Mouse (Mus musculus) lung, embryonic 16.5 days (tissue): Measurements from ENCODE around the gene Ebf1. TPM values are rescaled to one million over a fixed set of nuclear protein-coding genes. Genes with fewer than 3 reads are reported as not detected.

Experiments
- ATAC-seq: fragments of 200-750 bp; cut with Nextera tagmentation; 2 replicates; pipeline ENCODE4 v1.8.0; 2017; ENCODE audit warnings: low read depth, mild to moderate bottlenecking, moderate library complexity
- H3K27ac ChIP-seq: fragments of 300-500 bp; sonication (generic); 2 replicates; pipeline ENCODE4 v1.5.1; 2014; ENCODE audit warnings: mild to moderate bottlenecking, control low read depth, low read length
- H3K27me3 ChIP-seq: fragments of 300-500 bp; sonication (generic); 2 replicates; pipeline ENCODE4 v1.6.1; 2014; ENCODE audit warnings: low read depth, low read length, mixed read lengths; ENCODE audit not compliant: control insufficient read depth, insufficient read depth
- H3K36me3 ChIP-seq: fragments of 300-500 bp; sonication (generic); 2 replicates; pipeline ENCODE4 v1.6.1; 2014; ENCODE audit warnings: low read length; ENCODE audit not compliant: control insufficient read depth, insufficient read depth
- H3K4me1 ChIP-seq: fragments of 300-500 bp; sonication (generic); replicated peaks from 2 replicates; pipeline ENCODE4 v1.6.1; 2014; ENCODE audit warnings: low read length, mixed read lengths; ENCODE audit not compliant: control insufficient read depth, insufficient read depth
- H3K4me2 ChIP-seq: fragments of 300-500 bp; sonication (generic); 2 replicates; pipeline ENCODE4 v1.6.1; 2014; ENCODE audit warnings: low read depth, low read length, control low read depth
- H3K4me3 ChIP-seq: fragments of 300-500 bp; sonication (generic); 2 replicates; pipeline ENCODE4 v1.5.1; 2014; ENCODE audit warnings: mild to moderate bottlenecking, low read length, control low read depth
- H3K9ac ChIP-seq: fragments of 300-500 bp; sonication (generic); 2 replicates; pipeline ENCODE4 v1.6.1; 2014; ENCODE audit warnings: low read length, control low read depth
- H3K9me3 ChIP-seq: fragments of 300-500 bp; sonication (generic); 2 replicates; pipeline ENCODE4 v1.6.1; 2016; ENCODE audit warnings: low read length; ENCODE audit not compliant: control insufficient read depth
- WGBS: fragments of 180-500 bp; shearing (Covaris S2); extraction: QIAGEN DNeasy Blood & Tissue Kit; methylation state at CpG from one replicate; pipeline ENCODE4 v1.1.7; 2014; 5-methylcytosine and 5-hydroxymethylcytosine counted together
- polyA plus RNA-seq: library from polyadenylated mRNA; unstranded; fragments of >200 nt; fragmentation: Nextera tagmentation; extraction: Ambion mirVana; gene quantifications from 2 replicates; pipeline ENCODE4 v1.2.1, GENCODE M21; 2015

Gene Ebf1
- polyA plus RNA-seq, 1 experiment from 2014 or later = 12.8 TPM

DNA sequence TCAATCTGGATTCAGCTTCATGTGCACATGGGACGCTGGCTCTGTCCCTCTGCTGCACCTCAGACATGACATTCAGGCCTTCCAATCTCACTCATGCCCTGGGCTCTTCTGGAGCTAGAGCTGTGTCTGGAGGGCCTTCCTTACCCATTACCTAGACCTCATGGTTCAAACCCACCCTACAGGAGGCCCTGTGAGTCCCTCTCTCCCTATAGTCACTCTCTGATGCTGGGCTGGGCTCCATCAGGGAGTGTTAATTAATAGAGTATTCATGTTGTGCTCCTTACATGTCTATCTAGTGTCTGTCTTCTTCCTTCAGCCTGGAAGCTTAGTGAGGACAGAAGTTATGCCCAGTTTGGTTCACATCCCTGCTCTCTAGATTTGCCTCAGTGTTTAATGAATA is 88.7 kb downstream of the Ebf1 start:
- Histone ChIP-seq H3K9me3 (no peaks in the 10 kb centered on the region), H3K27me3 (no peaks in the 10 kb centered on the region), H3K4me1 (peaks cover 6% of the 10 kb centered on the region), H3K36me3 (no peaks in the 10 kb centered on the region), H3K9ac (no peak overlapping the region), H3K4me3 (no peak overlapping the region), H3K27ac (no peak overlapping the region), H3K4me2 (no peak overlapping the region)
- WGBS = 93% methylated on average over 1 of the region's 1 CpGs
- no peak for ATAC-seq

DNA sequence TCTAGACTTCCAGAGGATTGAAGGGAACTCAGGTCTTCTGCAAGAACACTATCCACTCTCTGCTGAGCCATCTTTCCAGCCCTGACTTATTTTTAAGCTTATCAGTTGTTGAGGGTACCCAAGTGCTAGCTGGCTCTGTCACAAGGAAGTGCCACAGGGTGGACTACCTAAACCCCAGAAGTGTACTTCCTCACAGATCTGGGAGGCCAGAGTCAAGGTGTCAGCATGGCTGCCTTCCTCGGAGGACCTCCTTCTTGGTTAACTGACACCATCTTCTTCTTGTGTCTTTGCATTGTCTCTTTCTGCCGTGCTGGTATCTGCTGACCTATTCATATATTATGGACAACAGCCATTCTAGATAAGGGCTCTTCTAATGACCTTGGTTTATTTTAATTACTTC is 89.3 kb downstream of the Ebf1 start:
- H3K27me3 ChIP-seq = no peaks in the 10 kb centered on the region
- no peaks in the 10 kb centered on the region for H3K36me3 ChIP-seq

DNA sequence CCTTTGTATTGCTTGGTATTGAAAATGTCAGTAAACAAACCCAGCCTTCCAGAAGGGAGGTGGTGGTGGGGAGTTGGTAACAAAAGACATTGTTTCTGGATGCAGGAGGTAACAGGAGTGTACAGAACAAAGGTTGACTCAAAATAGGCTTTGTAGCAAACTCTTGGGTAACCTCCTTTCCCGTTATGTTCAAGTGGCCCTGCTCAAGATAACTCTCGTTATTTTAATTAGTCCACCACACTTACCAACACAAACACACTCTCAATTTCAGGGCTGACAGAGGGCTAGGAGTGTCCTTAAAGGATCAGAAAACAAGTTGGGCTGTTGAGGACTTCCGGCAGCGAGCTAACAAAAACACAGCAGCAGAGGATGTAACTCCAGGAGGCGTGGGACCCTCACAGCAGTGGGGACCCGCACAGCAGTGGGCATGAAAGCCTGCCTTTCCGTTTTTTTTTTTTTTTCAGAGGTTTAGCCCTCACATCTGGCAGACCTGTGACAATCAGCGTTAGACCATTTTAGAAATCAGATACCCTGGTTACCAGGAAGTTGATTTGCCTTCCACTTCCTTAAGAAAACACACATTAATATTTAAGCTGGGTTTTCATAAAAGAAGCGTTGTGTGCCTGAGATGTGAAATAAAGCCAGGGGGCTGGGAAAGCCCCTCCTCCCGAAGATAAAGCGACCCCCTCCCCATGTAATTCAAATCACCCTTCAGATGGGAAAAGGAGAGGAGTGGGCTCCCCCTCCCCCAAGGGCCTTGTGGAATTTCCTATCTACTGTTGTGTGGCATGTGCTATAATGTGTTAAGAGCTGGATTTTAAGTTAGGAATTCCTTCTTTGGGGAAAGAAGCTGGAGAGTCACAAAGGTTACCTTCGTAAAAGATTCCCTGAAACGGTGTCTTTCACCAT is 90.5 kb downstream of the Ebf1 start:
- Histone ChIP-seq H3K27me3 (no peaks in the 10 kb centered on the region), H3K4me3 (no peak overlapping the region), H3K36me3 (no peaks in the 10 kb centered on the region), H3K4me2 (no peak overlapping the region; the same call in 1 of the 2 replicates), H3K4me1 (peaks cover 6% of the 10 kb centered on the region), H3K27ac (no peak overlapping the region), H3K9ac (no peak overlapping the region), H3K9me3 (no peaks in the 10 kb centered on the region)
- ATAC-seq = no peak
- WGBS = 11% methylated on average over 13 of the region's 13 CpGs

More for the DNA sequence above, 89.3 kb downstream of the Ebf1 start:
- ATAC-seq = no peak
- WGBS = 57% methylated on average over 2 of the region's 2 CpGs
- H3K9ac ChIP-seq = no peak overlapping the region
- no peak overlapping the region for H3K4me2 ChIP-seq
- H3K9me3 ChIP-seq = no peaks in the 10 kb centered on the region
- no peak overlapping the region for H3K4me3 ChIP-seq
- no peak overlapping the region for H3K27ac ChIP-seq
- H3K4me1 ChIP-seq = peaks cover 6% of the 10 kb centered on the region

DNA sequence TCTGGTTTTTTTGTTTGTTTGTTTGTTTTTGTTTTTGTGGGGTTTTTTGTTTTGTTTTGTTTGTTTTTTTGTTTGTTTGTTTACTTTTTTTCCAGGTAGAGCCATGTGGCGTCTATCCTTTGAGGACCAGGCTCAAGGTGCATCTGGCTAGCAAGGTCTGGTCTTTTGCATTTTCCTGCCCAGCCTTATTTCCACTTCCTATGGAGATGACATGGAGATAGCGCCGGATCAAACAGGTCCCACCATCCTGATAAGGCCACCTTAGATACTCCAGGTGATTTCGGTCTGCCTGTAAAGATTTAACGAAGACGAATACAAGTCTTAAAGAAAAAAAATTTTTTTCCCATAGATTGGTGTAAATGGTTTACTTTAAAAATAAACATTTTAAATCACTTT is 91.2 kb downstream of the Ebf1 start:
- WGBS = 51% methylated on average over 6 of the region's 6 CpGs
- H3K36me3 ChIP-seq = no peaks in the 10 kb centered on the region
- no peak overlapping the region for H3K4me3 ChIP-seq
- H3K9me3 ChIP-seq = no peaks in the 10 kb centered on the region
- H3K4me1 ChIP-seq = peaks cover 6% of the 10 kb centered on the region
- ATAC-seq = no peak
- no peak overlapping the region for H3K4me2 ChIP-seq
- no peaks in the 10 kb centered on the region for H3K27me3 ChIP-seq
- H3K27ac ChIP-seq = no peak overlapping the region
- no peak overlapping the region for H3K9ac ChIP-seq

DNA sequence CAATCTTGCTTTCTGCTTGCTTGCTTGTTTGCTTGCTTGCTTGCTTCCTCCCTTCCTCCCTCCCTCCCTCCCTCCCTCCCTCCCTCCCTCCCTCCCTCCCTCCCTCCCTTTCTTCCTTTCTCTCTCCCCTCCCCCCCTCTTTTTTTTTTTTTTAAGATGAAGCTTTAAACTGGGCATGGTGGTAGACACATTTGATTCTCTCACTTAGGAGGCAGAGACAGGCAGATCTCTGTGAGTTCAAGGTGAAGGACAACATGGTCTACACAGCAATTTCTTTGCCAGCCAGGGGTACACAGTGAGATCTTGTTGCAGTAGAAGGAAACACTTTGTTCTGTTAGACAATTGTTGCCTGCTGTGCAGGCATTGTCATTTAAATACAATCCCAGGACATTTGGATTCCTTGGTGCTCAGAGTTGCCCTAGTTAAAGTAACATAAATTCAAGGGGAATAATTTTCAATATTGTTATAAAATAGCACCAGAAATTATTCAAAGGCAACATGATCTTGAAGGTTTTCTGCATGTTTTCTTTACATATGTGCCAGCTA is 92.0 kb downstream of the Ebf1 start:
- Histone ChIP-seq H3K36me3 (no peaks in the 10 kb centered on the region), H3K27me3 (no peaks in the 10 kb centered on the region), H3K4me3 (no peak overlapping the region), H3K27ac (no peak overlapping the region), H3K9ac (no peak overlapping the region), H3K9me3 (no peaks in the 10 kb centered on the region), H3K4me1 (peaks cover 6% of the 10 kb centered on the region), H3K4me2 (no peak overlapping the region)
- no peak for ATAC-seq

DNA sequence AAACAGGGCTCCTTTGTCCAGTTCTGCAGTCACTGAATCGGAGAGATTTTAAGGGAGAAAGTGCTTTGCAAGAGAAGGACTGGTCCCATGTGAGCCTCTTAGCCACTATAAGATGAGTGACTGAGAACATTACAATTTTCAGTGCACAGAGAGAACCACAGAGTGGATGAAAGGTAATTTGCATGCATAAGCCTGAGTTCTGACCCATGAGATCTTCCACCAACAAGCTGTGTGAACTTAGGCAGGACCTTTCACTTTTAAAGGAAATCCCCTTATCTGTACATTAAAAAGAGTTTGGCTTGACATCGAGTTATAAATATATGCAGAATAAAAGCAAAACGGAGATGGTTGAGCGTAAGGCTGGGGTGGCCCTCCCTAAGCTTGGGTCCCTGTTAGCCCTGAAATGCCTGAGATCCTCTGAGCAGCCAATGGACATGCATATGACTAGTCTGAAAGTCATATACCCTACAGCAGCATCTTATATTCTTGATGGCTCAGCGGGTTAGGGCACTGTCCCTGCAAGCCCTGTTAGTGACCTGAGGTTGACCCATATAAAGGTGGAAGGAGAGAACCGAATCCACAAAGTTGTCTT is 92.8 kb downstream of the Ebf1 start:
- no peaks in the 10 kb centered on the region for H3K27me3 ChIP-seq
- no peaks in the 10 kb centered on the region for H3K9me3 ChIP-seq
- no peak overlapping the region for H3K4me3 ChIP-seq
- no peak overlapping the region for H3K9ac ChIP-seq
- peaks cover 6% of the 10 kb centered on the region for H3K4me1 ChIP-seq
- no peak overlapping the region for H3K4me2 ChIP-seq
- WGBS = 67% methylated on average over 6 of the region's 6 CpGs
- H3K27ac ChIP-seq = no peak overlapping the region
- no peaks in the 10 kb centered on the region for H3K36me3 ChIP-seq
- ATAC-seq = no peak

DNA sequence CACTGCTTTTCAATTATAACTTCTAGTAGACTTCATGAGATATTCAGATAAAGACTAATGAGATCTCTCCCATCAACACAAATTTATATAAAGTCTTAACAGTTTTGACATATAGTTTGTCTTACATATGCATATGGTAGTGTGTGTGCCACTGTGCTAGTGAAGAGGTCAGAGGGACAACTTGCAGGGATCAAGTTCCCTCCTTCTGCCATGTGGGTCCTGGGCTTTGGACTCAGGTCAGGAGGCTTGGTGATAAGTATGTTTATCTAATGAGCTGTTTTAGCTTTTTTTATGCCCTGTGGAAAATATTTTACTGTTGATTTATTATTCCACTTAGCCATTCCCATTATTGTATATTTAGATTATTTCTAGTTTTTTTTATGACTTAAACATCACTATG is 93.7 kb downstream of the Ebf1 start:
- Histone ChIP-seq H3K4me1 (peaks cover 6% of the 10 kb centered on the region), H3K4me2 (no peak overlapping the region), H3K9ac (no peak overlapping the region), H3K36me3 (no peaks in the 10 kb centered on the region), H3K9me3 (no peaks in the 10 kb centered on the region), H3K27me3 (no peaks in the 10 kb centered on the region), H3K27ac (no peak overlapping the region), H3K4me3 (no peak overlapping the region)
- peak; percentile 54; the same call in 1 of the 2 replicates for ATAC-seq

DNA sequence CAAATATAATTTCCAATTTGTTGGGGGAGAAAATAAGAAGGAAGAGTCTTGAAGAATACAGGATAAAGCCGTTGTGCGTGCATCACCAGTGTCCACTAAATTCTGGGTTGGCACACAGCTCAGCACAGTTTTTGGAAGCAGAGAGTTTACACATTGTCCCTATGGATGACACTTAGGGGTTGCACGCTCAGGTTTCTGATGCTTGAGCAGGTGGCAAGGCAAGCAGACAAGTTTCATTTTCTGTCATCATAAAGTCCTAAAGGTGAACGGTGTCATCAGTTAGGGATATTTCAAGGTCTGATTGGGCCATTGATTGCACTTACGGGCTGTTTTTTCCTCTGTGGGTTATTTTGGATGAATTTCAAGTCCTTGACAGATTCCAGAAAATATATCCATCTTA is 97.1 kb downstream of the Ebf1 start:
- H3K27me3 ChIP-seq = no peaks in the 10 kb centered on the region
- 78% methylated on average over 5 of the region's 5 CpGs for WGBS
- no peak overlapping the region for H3K4me2 ChIP-seq
- H3K9ac ChIP-seq = no peak overlapping the region
- ATAC-seq = no peak
- no peak overlapping the region for H3K4me3 ChIP-seq
- H3K9me3 ChIP-seq = no peaks in the 10 kb centered on the region
- H3K4me1 ChIP-seq = no peaks in the 10 kb centered on the region
- no peak overlapping the region for H3K27ac ChIP-seq
- H3K36me3 ChIP-seq = no peaks in the 10 kb centered on the region

DNA sequence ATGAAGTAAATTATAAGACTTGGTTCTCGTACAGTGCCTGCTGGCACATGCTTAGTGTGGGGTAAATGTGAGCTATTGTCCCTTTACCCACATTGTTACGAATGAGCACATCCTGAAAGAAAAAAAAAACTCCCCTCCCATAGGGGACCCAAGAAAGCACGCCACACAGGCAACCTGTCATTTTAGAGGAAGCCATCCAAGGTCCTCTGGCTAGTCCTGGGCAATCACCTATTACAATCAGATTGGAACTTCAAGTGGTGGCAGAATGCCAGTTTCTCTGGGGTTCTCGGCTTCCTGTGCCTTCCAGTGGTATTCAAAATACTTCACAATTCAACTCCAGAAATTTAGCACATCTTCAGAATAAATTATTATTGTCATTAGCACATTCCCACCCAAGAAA is 98.7 kb downstream of the Ebf1 start:
- no peak overlapping the region for H3K4me2 ChIP-seq
- no peaks in the 10 kb centered on the region for H3K4me1 ChIP-seq
- H3K9me3 ChIP-seq = no peaks in the 10 kb centered on the region
- ATAC-seq = no peak
- H3K4me3 ChIP-seq = no peak overlapping the region
- no peak overlapping the region for H3K9ac ChIP-seq
- H3K27me3 ChIP-seq = no peaks in the 10 kb centered on the region
- H3K36me3 ChIP-seq = no peaks in the 10 kb centered on the region
- no peak overlapping the region for H3K27ac ChIP-seq
- 56% methylated on average over 4 of the region's 4 CpGs for WGBS
